Mouse (Mus musculus): Measurements from ENCODE around the gene Lad1. TPM values are rescaled to one million over a fixed set of nuclear protein-coding genes. Genes with fewer than 3 reads are reported as not detected.
A peak's percentile ranks its signal among the peaks of the same experiment; 100 is the strongest.

Gene Lad1
- polyA plus RNA-seq, 1 experiment from 2014 or later: 1.3 TPM

DNA sequence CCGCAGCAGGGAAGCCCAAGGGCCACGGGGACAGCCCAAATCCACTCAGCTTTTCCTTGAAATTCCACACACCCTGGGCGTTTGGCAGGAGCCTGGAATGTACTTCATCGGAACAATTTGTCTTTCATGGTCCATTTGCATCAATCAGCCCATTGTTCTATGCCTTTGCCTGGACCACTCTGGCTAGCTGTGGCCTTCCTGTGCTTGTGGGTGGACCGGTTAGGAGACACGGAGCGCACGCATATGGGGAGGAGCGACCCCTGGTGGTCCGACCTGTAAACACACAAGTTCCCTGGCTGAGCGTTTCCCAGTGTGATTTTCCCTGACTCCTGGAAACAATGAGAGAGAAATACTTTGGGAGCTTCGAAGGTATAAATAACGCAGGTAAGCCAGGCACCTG, 37.2 kb upstream of the Lad1 start:
- H3K9me3 ChIP-seq (ENCODE audit: control insufficient read depth, low read length): no peaks in the 10 kb centered on the region
- no peak overlapping the region for H3K9ac ChIP-seq (ENCODE audit: low read length)
- WGBS: 11% methylated on average over 13 of the region's 13 CpGs
- ATAC-seq (ENCODE audit: insufficient read depth, low FRiP score, low TSS enrichment) (peak; percentile 69; the same call in 1 of the 2 replicates), DNase-seq (ENCODE audit: low spot score) (peak; percentile 87)
- no peaks in the 10 kb centered on the region for H3K27me3 ChIP-seq (ENCODE audit: control insufficient read depth, insufficient read depth, low read length)
- no peak overlapping the region for H3K4me2 ChIP-seq (ENCODE audit: low read depth)
- no peaks in the 10 kb centered on the region for H3K36me3 ChIP-seq (ENCODE audit: control insufficient read depth, insufficient read depth, low read length)
- H3K4me3 ChIP-seq (ENCODE audit: low read depth, low read length): no peak overlapping the region
- peaks cover 8% of the 10 kb centered on the region for H3K4me1 ChIP-seq (ENCODE audit: control insufficient read depth, insufficient read depth, low read length)
- no peak overlapping the region for H3K27ac ChIP-seq (ENCODE audit: low read depth, low read length)

GRCm38 (mm10) chr1:135782816-135783215, 35.6 kb upstream of the Lad1 start:
- DNase-seq (ENCODE audit: low spot score) (no peak), ATAC-seq (ENCODE audit: insufficient read depth, low FRiP score, low TSS enrichment) (no peak)
- no peak overlapping the region for H3K4me3 ChIP-seq (ENCODE audit: low read depth, low read length)
- no peaks in the 10 kb centered on the region for H3K27me3 ChIP-seq (ENCODE audit: control insufficient read depth, insufficient read depth, low read length)
- H3K36me3 ChIP-seq (ENCODE audit: control insufficient read depth, insufficient read depth, low read length): no peaks in the 10 kb centered on the region
- peaks cover 8% of the 10 kb centered on the region for H3K4me1 ChIP-seq (ENCODE audit: control insufficient read depth, insufficient read depth, low read length)
- H3K27ac ChIP-seq (ENCODE audit: low read depth, low read length): no peak overlapping the region
- WGBS: 37% methylated on average over 10 of the region's 10 CpGs
- no peaks in the 10 kb centered on the region for H3K9me3 ChIP-seq (ENCODE audit: control insufficient read depth, low read length)
- H3K9ac ChIP-seq (ENCODE audit: low read length): no peak overlapping the region
- no peak overlapping the region for H3K4me2 ChIP-seq (ENCODE audit: low read depth)

DNA sequence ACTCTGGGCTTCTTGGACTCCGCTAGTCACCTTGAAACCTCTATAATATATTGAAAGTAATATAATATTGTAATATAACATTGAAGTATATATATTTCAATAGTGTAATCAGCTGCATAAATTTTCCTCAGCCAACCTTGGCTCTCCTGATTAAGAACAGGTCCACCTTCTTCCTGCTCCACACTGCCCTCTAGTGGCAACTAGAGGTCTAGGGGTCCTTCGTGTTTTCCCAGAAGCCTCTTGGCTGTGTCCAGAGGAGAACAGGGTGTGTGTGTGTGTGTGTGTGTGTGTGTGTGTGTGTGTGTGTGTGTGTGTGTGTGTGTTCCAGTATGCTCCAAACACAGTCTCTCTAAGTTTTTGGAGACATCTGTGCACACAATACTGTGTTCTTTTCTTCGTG, 30.6 kb upstream of the Lad1 start:
- H3K4me1 ChIP-seq (ENCODE audit: control insufficient read depth, insufficient read depth, low read length): no peaks in the 10 kb centered on the region
- peak; percentile 70 for DNase-seq (ENCODE audit: low spot score)
- H3K27ac ChIP-seq (ENCODE audit: low read depth, low read length): no peak overlapping the region
- H3K4me3 ChIP-seq (ENCODE audit: low read depth, low read length): no peak overlapping the region
- no peak for ATAC-seq (ENCODE audit: insufficient read depth, low FRiP score, low TSS enrichment)
- H3K36me3 ChIP-seq (ENCODE audit: control insufficient read depth, insufficient read depth, low read length): no peaks in the 10 kb centered on the region
- no peaks in the 10 kb centered on the region for H3K27me3 ChIP-seq (ENCODE audit: control insufficient read depth, insufficient read depth, low read length)
- no peak overlapping the region for H3K4me2 ChIP-seq (ENCODE audit: low read depth)
- WGBS: 53% methylated on average over 3 of the region's 3 CpGs
- H3K9ac ChIP-seq (ENCODE audit: low read length): no peak overlapping the region
- no peaks in the 10 kb centered on the region for H3K9me3 ChIP-seq (ENCODE audit: control insufficient read depth, low read length)

DNA sequence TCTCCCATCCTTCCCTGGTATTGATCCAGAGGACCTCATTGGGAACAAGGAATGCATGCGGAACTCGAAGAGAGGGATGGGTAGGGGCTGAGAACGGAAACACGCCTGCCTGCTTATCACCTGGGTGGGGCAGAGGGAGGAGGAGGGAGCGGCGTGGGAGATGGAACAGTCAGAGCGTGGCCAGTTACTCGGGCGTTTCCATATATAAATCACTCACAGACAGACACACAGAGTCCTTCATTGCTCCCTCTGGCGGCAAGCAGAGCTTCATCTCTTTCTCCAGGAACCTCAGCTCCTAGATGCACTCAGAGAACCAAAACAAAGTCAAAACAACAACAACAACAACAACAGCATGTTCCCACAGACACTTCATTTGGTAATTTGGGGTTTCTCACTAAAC, 29.7 kb upstream of the Lad1 start:
- no peaks in the 10 kb centered on the region for H3K36me3 ChIP-seq (ENCODE audit: control insufficient read depth, insufficient read depth, low read length)
- no peak overlapping the region for H3K27ac ChIP-seq (ENCODE audit: low read depth, low read length)
- no peak overlapping the region for H3K4me2 ChIP-seq (ENCODE audit: low read depth)
- no peak for DNase-seq (ENCODE audit: low spot score)
- no peak overlapping the region for H3K4me3 ChIP-seq (ENCODE audit: low read depth, low read length)
- H3K27me3 ChIP-seq (ENCODE audit: control insufficient read depth, insufficient read depth, low read length): no peaks in the 10 kb centered on the region
- H3K9me3 ChIP-seq (ENCODE audit: control insufficient read depth, low read length): no peaks in the 10 kb centered on the region
- 0 out of 2 replicates have a peak, but pooled peaks cover 2% of the 10 kb centered on the region for H3K4me1 ChIP-seq (ENCODE audit: control insufficient read depth, insufficient read depth, low read length)
- ATAC-seq (ENCODE audit: insufficient read depth, low FRiP score, low TSS enrichment): no peak
- 28% methylated on average over 10 of the region's 10 CpGs for WGBS
- no peak overlapping the region for H3K9ac ChIP-seq (ENCODE audit: low read length)

- Histone ChIP-seq H3K4me3 (ENCODE audit: low read depth, low read length) (no peak overlapping the region), H3K9me3 (ENCODE audit: control insufficient read depth, low read length) (no peaks in the 10 kb centered on the region), H3K4me2 (ENCODE audit: low read depth) (no peak overlapping the region), H3K36me3 (ENCODE audit: control insufficient read depth, insufficient read depth, low read length) (no peaks in the 10 kb centered on the region), H3K27ac (ENCODE audit: low read depth, low read length) (no peak overlapping the region), H3K4me1 (ENCODE audit: control insufficient read depth, insufficient read depth, low read length) (0 out of 2 replicates have a peak, but pooled peaks cover 2% of the 10 kb centered on the region), H3K27me3 (ENCODE audit: control insufficient read depth, insufficient read depth, low read length) (no peaks in the 10 kb centered on the region), H3K9ac (ENCODE audit: low read length) (no peak overlapping the region)
- peak; percentile 27; the same call in 1 of the 2 replicates for ATAC-seq (ENCODE audit: insufficient read depth, low FRiP score, low TSS enrichment)
- WGBS: 12% methylated on average over 5 of the region's 5 CpGs
- DNase-seq (ENCODE audit: low spot score): peak; percentile 82
Measured at GRCm38 (mm10) chr1:135789815-135790214, 28.6 kb upstream of the Lad1 start.

GRCm38 (mm10) chr1:135792143-135792939, 26.1 kb upstream of the Lad1 start:
- Histone ChIP-seq H3K4me2 (ENCODE audit: low read depth) (no peak overlapping the region), H3K9ac (ENCODE audit: low read length) (no peak overlapping the region), H3K4me1 (ENCODE audit: control insufficient read depth, insufficient read depth, low read length) (0 out of 2 replicates have a peak, but pooled peaks cover 2% of the 10 kb centered on the region), H3K27ac (ENCODE audit: low read depth, low read length) (no peak overlapping the region), H3K9me3 (ENCODE audit: control insufficient read depth, low read length) (no peaks in the 10 kb centered on the region), H3K4me3 (ENCODE audit: low read depth, low read length) (no peak overlapping the region), H3K36me3 (ENCODE audit: control insufficient read depth, insufficient read depth, low read length) (no peaks in the 10 kb centered on the region), H3K27me3 (ENCODE audit: control insufficient read depth, insufficient read depth, low read length) (no peaks in the 10 kb centered on the region)
- no peak for ATAC-seq (ENCODE audit: insufficient read depth, low FRiP score, low TSS enrichment)
- no peak for DNase-seq (ENCODE audit: low spot score)
- 67% methylated on average over 13 of the region's 13 CpGs for WGBS

DNA sequence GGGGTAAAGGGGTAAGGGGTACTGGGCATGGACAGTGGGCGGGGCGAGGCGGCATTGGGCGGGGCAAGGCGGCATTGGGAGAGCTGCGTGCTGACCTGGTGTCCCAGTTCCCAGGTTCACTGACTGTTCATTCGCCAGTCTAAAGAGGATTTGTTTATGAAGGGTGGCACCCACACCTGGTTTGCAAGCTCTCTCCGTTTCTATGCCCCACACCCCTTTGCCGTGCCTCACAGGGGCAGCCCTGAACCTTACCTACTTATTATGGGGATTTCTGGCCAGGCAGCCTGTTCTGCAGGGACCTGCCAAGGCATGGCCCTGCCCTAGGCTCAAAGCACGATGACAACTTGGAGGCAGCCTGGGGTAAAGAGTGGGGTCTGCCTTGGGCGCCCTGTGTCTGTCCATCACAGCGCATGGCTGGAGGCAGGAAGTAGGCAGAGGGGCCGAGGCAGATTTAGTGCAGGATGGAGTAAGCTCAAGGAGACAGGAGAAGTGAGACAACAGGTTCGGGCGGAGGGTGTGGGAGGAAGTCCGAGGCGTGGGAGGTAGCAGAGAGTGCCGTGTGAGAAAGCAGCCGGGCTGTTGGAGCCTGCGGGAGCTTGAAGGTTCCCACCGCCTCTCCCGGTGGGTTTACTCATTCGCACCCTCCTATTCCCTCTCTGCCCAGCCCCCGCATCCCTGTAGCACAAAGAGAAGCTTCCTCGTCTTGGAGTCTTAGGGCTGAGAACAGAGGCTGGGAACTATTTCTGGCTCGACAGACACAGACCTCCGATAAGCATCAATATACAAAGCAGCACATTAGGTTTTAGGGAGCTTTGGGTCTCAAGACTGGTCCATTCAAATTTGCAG, 24.8 kb upstream of the Lad1 start:
- H3K36me3 ChIP-seq (ENCODE audit: control insufficient read depth, insufficient read depth, low read length): no peaks in the 10 kb centered on the region
- peak overlapping the region; percentile 28 for H3K4me2 ChIP-seq (ENCODE audit: low read depth)
- ATAC-seq (ENCODE audit: insufficient read depth, low FRiP score, low TSS enrichment) (no peak), DNase-seq (ENCODE audit: low spot score) (no peak)
- H3K9me3 ChIP-seq (ENCODE audit: control insufficient read depth, low read length): no peaks in the 10 kb centered on the region
- WGBS: 12% methylated on average over 27 of the region's 27 CpGs
- H3K4me3 ChIP-seq (ENCODE audit: low read depth, low read length): no peak overlapping the region
- H3K4me1 ChIP-seq (ENCODE audit: control insufficient read depth, insufficient read depth, low read length): 0 out of 2 replicates have a peak, but pooled peaks cover 2% of the 10 kb centered on the region
- no peak overlapping the region for H3K27ac ChIP-seq (ENCODE audit: low read depth, low read length)
- H3K9ac ChIP-seq (ENCODE audit: low read length): peak overlapping the region; percentile 41; the same call in 1 of the 2 replicates
- no peaks in the 10 kb centered on the region for H3K27me3 ChIP-seq (ENCODE audit: control insufficient read depth, insufficient read depth, low read length)

GRCm38 (mm10) chr1:135794216-135795134, 23.9 kb upstream of the Lad1 start:
- no peaks in the 10 kb centered on the region for H3K27me3 ChIP-seq (ENCODE audit: control insufficient read depth, insufficient read depth, low read length)
- DNase-seq (ENCODE audit: low spot score) (no peak), ATAC-seq (ENCODE audit: insufficient read depth, low FRiP score, low TSS enrichment) (no peak)
- H3K4me1 ChIP-seq (ENCODE audit: control insufficient read depth, insufficient read depth, low read length): 0 out of 2 replicates have a peak, but pooled peaks cover 2% of the 10 kb centered on the region
- H3K4me3 ChIP-seq (ENCODE audit: low read depth, low read length): no peak overlapping the region
- no peaks in the 10 kb centered on the region for H3K9me3 ChIP-seq (ENCODE audit: control insufficient read depth, low read length)
- 51% methylated on average over 20 of the region's 20 CpGs for WGBS
- no peaks in the 10 kb centered on the region for H3K36me3 ChIP-seq (ENCODE audit: control insufficient read depth, insufficient read depth, low read length)
- no peak overlapping the region for H3K27ac ChIP-seq (ENCODE audit: low read depth, low read length)
- H3K4me2 ChIP-seq (ENCODE audit: low read depth): peak overlapping the region; percentile 28
- no peak overlapping the region for H3K9ac ChIP-seq (ENCODE audit: low read length)
